Mouse (Mus musculus) forebrain, embryonic 16.5 days (tissue): Measurements from ENCODE around the gene Hfe. TPM values are rescaled to one million over a fixed set of nuclear protein-coding genes. Genes with fewer than 3 reads are reported as not detected.

Experiments used
- ATAC-seq: fragments of 200-750 bp; cut with Nextera tagmentation; 2 replicates; pipeline ENCODE4 v1.8.0; 2017; ENCODE audit warnings: mild to moderate bottlenecking, moderate library complexity
- H3K27ac ChIP-seq: fragments of 300-500 bp; sonication (generic); 2 replicates; pipeline ENCODE4 v1.5.1; 2014; ENCODE audit warnings: low read length, control low read depth
- H3K27me3 ChIP-seq: fragments of 300-500 bp; sonication (generic); replicated peaks from 2 replicates; pipeline ENCODE4 v1.6.1; 2014; ENCODE audit warnings: low read length; ENCODE audit not compliant: control insufficient read depth, insufficient read depth
- H3K36me3 ChIP-seq: fragments of 300-500 bp; sonication (generic); 2 replicates; pipeline ENCODE4 v1.6.1; 2014; ENCODE audit not compliant: control insufficient read depth, insufficient read depth
- H3K4me1 ChIP-seq: fragments of 300-500 bp; sonication (generic); replicated peaks from 2 replicates; pipeline ENCODE4 v1.6.1; 2014; ENCODE audit warnings: low read length; ENCODE audit not compliant: control insufficient read depth, insufficient read depth
- H3K4me2 ChIP-seq: fragments of 300-500 bp; sonication (generic); 2 replicates; pipeline ENCODE4 v1.6.1; 2014; ENCODE audit warnings: mild to moderate bottlenecking, low read length, control low read depth
- H3K4me3 ChIP-seq: fragments of 300-500 bp; sonication (generic); replicated peaks from 2 replicates; pipeline ENCODE4 v1.5.1; 2014; ENCODE audit warnings: mild to moderate bottlenecking, low read length, control low read depth
- H3K9ac ChIP-seq: fragments of 300-500 bp; sonication (generic); replicated peaks from 2 replicates; pipeline ENCODE4 v1.6.1; 2014; ENCODE audit warnings: low read depth, low read length, control low read depth
- H3K9me3 ChIP-seq: fragments of 300-500 bp; sonication (generic); 2 replicates; pipeline ENCODE4 v1.6.1; 2016; ENCODE audit warnings: low read length; ENCODE audit not compliant: control insufficient read depth
- WGBS: fragments of 180-500 bp; shearing (Covaris S2); extraction: QIAGEN DNeasy Blood & Tissue Kit; methylation state at CpG from one replicate; pipeline ENCODE4 v1.1.7; 2014; 5-methylcytosine and 5-hydroxymethylcytosine counted together
- polyA plus RNA-seq: library from polyadenylated mRNA; unstranded; fragments of >200 nt; fragmentation: Nextera tagmentation; extraction: Ambion mirVana; gene quantifications from 2 replicates; pipeline ENCODE4 v1.2.1, GENCODE M21; 2015

Hfe gene
- polyA plus RNA-seq, 1 experiment from 2014 or later: 2.1 TPM

DNA sequence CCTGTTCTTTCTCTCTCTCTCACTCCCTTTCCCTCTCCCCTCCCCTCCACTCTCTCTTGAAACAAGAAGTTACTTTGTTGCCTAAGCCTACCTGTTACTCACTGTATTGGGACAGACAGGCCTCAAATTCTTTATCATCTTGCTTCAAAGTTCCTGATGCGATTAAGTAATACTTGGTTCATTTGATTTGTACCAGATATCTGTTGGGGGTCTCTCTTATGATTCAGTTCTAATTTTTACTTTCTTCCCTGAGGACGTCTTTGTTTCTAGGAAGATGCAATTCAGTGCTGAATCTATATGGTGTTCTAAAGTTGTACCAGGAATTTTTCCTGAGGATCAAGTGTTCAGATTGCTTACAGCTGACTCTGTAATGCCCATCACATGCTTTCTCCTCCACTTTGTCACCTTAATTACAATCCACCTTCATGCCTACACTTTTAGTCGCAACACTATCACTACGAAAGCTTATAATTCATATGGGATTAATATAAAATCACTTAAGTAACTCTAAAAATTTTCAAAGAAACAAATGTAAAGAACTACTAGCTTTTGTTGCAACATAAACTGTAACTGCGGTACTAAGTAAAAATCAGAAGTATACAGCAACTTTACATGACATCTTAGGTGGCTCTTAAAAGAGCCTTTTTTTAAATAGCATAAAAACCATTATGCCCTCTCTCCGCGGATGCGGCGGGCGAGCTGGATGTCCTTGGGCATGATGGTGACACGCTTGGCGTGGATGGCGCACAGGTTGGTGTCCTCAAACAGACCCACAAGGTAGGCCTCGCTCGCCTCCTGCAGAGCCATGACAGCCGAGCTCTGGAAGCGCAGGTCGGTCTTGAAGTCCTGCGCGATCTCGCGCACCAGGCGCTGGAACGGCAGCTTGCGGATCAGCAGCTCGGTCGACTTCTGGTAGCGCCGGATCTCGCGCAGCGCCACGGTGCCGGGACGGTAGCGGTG, 34.0 kb upstream of the Hfe start:
- H3K9ac ChIP-seq: no peak overlapping the region

DNA sequence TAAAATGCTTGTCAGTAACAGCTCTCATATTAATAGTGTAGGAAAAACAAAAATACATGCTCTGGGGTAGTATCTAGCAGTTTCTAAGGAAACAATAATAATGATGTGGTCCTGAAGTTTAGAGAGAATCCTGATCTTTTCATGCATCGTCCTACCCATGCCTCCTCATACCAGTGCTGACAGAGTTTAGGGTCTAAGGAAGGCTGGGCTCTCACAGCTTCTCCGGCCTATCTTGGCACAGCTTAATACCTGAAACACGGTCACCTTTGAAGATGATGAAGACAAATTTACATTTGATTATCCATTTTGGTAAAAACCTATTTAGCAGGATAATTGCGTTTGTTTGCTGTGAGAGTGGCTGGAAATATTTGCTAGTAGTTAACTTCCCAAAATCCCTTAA, 33.3 kb upstream of the Hfe start:
- Histone ChIP-seq H3K4me2 (no peak overlapping the region; the same call in 1 of the 2 replicates), H3K27me3 (no peaks in the 10 kb centered on the region), H3K4me3 (no peak overlapping the region), H3K36me3 (no peaks in the 10 kb centered on the region), H3K9me3 (no peaks in the 10 kb centered on the region), H3K9ac (no peak overlapping the region), H3K4me1 (peaks cover 19% of the 10 kb centered on the region), H3K27ac (no peak overlapping the region)
- 26% methylated on average over 4 of the region's 4 CpGs for WGBS
- no peak for ATAC-seq

More for the DNA sequence above, 34.0 kb upstream of the Hfe start:
- Histone ChIP-seq H3K27ac (no peak overlapping the region), H3K4me2 (peak overlapping the region; percentile 84), H3K4me3 (peak overlapping the region; percentile 22), H3K36me3 (no peaks in the 10 kb centered on the region), H3K27me3 (no peaks in the 10 kb centered on the region), H3K4me1 (peaks cover 19% of the 10 kb centered on the region), H3K9me3 (no peaks in the 10 kb centered on the region)
- under 1% methylated on average over 18 of the region's 36 CpGs for WGBS
- ATAC-seq: no peak

DNA sequence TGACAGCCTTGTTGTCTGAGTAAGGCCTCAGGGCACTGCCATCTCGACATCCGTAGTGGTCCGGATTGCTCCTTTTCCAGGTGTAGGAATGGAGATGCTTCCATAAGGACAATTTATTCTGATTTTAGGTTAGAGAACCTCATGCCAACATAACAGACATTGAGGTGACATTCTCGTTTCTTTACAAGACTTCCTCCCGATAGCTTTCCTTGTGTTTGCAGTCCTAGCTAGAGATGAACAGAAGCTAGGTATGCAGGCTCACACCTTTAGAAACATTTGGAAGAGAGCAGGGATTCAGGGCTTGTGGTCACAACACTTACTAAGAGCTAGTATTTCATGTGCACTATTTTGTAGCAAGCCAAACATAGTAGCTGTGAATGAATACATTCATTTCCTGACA, 32.6 kb upstream of the Hfe start:
- Histone ChIP-seq H3K36me3 (no peaks in the 10 kb centered on the region), H3K9ac (no peak overlapping the region), H3K27ac (no peak overlapping the region), H3K9me3 (no peaks in the 10 kb centered on the region), H3K27me3 (no peaks in the 10 kb centered on the region), H3K4me2 (no peak overlapping the region), H3K4me1 (peaks cover 21% of the 10 kb centered on the region), H3K4me3 (no peak overlapping the region)
- 80% methylated on average over 5 of the region's 5 CpGs for WGBS
- no peak for ATAC-seq

DNA sequence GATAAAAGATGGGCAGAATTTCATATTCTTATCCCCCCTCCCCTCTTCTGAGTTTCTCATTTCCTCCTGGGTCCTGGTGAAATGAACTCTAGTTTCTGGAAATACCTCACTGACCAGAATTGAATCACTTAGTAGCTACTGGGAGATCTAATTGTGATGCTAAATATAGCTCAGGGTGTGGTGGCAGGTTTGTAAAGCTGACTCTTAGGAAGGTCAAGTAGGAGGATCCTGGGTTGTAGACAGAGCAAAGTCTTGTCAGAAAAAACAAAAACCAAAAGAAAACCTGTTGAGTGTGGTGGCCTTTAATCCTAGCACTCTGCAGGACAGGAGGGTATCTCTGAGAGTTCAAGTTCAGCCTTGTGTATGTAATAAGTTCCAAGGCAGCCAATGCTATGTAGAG, 31.4 kb upstream of the Hfe start:
- Histone ChIP-seq H3K4me1 (peaks cover 17% of the 10 kb centered on the region), H3K36me3 (no peaks in the 10 kb centered on the region), H3K27me3 (no peaks in the 10 kb centered on the region), H3K9me3 (no peaks in the 10 kb centered on the region), H3K4me3 (no peak overlapping the region), H3K27ac (no peak overlapping the region), H3K9ac (no peak overlapping the region), H3K4me2 (no peak overlapping the region)
- ATAC-seq: no peak

DNA sequence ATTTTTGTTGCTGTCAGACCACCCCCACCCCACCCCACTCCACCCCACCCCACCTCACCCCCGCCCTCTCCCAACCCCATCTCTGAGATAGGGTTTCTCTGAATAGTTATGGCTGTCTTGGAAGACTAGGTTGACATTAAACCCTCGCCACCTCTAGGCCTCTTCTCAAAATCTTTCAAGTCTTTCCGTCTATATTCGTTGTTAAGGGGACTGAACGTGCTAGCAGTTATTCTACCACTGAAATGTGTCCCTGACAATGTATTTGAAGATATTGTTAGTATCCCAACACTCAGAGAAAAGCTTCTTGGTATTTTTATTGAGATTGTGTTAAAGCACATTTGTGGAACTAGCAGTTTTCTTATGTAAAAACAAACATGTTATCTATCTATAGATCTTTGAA, 30.3 kb upstream of the Hfe start:
- Histone ChIP-seq H3K9ac (no peak overlapping the region), H3K4me3 (no peak overlapping the region), H3K27me3 (no peaks in the 10 kb centered on the region), H3K4me2 (no peak overlapping the region), H3K36me3 (no peaks in the 10 kb centered on the region), H3K4me1 (peaks cover 16% of the 10 kb centered on the region), H3K9me3 (no peaks in the 10 kb centered on the region), H3K27ac (no peak overlapping the region)
- 70% methylated on average over 5 of the region's 5 CpGs for WGBS
- no peak for ATAC-seq

DNA sequence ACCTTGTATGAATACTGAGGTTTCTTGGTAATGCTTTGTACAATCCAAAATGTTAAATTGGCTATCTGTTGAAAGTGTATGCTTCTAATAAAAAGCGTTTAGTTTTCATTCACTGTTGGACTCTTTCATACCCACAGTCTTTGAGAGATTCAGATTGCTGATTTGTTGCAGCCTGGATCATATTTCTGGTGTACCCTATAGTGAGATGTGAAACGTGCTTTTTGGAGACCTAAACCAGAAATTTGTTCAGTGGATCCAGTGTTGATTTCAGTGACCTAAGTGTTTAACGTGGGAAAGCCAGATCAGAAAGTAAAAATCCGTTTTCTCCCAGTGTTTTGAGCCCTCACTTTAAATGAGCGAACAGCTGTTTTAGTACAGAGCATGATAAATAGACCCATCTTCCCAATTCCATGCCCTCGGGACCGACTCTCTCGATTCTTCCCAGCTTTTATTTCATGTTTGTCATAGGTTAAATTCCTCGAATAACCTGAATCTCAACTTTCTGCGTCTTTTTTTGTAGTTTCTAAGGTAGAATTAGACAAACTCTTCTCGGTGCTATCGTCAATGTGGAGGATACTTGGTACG, 29.7 kb upstream of the Hfe start:
- no peaks in the 10 kb centered on the region for H3K9me3 ChIP-seq

DNA sequence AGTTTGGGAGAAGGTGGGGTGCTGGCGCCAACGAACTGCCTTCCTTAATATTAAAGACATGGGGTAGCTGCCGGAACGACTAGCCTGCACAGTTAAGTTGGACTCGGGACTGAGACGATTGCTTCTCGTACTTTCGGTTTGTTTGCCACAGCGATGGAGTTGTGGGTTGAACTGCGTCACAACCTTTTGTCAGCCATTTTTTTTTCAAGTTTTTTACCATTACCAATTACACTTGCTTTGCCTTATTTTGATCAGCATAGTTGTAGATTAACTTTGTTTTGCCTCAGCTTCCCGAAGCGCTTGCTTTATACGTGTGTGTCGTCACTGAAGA, 29.2 kb upstream of the Hfe start:
- Histone ChIP-seq H3K4me3 (peak overlapping the region; percentile 67), H3K27me3 (no peaks in the 10 kb centered on the region), H3K9me3 (no peaks in the 10 kb centered on the region), H3K9ac (peak overlapping the region; percentile 58), H3K4me1 (peaks cover 16% of the 10 kb centered on the region), H3K36me3 (no peaks in the 10 kb centered on the region), H3K27ac (peak overlapping the region; percentile 90), H3K4me2 (peak overlapping the region; percentile 97)
- ATAC-seq: no peak
- WGBS: under 1% methylated on average over 14 of the region's 14 CpGs

More for the DNA sequence above, 29.7 kb upstream of the Hfe start:
- no peak for ATAC-seq
- H3K9ac ChIP-seq: peak overlapping the region; percentile 58
- H3K4me1 ChIP-seq: peaks cover 16% of the 10 kb centered on the region
- peak overlapping the region; percentile 97 for H3K4me2 ChIP-seq
- peak overlapping the region; percentile 67 for H3K4me3 ChIP-seq
- H3K27me3 ChIP-seq: no peaks in the 10 kb centered on the region
- H3K36me3 ChIP-seq: no peaks in the 10 kb centered on the region
- 35% methylated on average over 13 of the region's 13 CpGs for WGBS
- peak overlapping the region; percentile 90 for H3K27ac ChIP-seq

DNA sequence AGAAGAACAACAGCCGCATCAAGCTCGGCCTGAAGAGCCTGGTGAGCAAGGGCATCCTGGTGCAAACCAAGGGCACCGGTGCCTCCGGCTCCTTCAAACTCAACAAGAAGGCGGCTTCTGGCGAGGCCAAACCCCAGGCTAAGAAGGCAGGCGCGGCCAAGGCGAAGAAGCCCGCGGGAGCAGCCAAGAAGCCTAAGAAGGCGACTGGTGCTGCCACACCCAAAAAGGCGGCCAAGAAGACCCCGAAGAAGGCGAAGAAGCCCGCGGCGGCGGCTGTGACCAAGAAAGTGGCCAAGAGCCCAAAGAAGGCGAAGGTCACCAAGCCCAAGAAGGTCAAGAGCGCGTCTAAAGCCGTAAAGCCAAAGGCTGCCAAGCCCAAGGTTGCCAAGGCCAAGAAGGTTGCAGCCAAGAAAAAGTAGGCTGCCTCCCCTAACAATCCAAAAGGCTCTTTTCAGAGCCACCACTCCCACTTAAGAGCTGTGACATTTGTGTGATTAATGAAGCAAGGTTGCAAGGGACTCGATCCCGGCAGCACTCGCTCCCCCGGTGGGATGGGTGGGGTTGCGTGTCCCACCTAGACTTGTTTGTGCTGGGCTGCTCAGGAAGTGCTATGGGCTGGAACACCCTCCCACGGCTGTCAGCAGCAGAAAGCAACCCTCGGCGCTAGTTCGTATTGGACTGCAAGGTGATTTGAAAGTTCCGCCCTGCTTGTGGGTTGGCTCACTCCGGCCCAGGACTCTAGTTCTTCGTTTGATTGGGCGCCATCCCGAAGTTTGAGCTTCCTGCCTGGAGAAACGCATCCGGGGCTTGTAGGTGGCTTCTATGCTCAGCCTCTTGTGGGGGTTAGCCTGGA, 28.6 kb upstream of the Hfe start:
- Histone ChIP-seq H3K4me2 (peak overlapping the region; percentile 97), H3K9ac (peak overlapping the region; percentile 58), H3K4me1 (peaks cover 16% of the 10 kb centered on the region), H3K36me3 (no peaks in the 10 kb centered on the region), H3K27me3 (no peaks in the 10 kb centered on the region), H3K9me3 (no peaks in the 10 kb centered on the region), H3K4me3 (peak overlapping the region; percentile 67), H3K27ac (peak overlapping the region; percentile 90)
- ATAC-seq: peak; percentile 89
- under 1% methylated on average over 39 of the region's 39 CpGs for WGBS

DNA sequence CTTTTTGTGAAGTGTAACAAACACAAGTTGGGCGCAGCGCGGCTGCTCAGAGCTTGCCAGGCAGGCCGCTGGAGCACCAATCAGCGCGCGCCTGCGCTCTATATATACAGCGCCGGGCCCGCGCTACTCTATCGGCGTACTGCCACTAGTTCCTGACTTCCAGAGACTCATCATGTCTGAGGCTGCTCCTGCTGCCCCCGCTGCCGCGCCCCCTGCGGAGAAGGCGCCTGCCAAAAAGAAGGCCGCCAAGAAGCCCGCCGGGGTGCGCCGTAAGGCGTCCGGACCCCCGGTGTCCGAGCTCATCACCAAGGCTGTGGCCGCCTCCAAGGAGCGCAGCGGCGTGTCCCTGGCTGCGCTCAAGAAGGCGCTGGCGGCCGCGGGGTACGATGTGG, 28.0 kb upstream of the Hfe start, which contains the start of gene Hist1h1c:
TSS of gene Hist1h1c (plus strand) at position 132 of the 392 bp plus-strand sequence.
- Histone ChIP-seq H3K4me1 (peaks cover 16% of the 10 kb centered on the region), H3K9ac (peak within 1 kb of the TSS; percentile 58), H3K9me3 (no peaks in the 10 kb centered on the region), H3K27me3 (no peaks in the 10 kb centered on the region), H3K4me3 (peak within 1 kb of the TSS; percentile 67), H3K27ac (peak within 1 kb of the TSS; percentile 90), H3K4me2 (peak within 1 kb of the TSS; percentile 97), H3K36me3 (no peaks in the 10 kb centered on the region)
- WGBS: under 1% methylated on average over 30 of the region's 38 CpGs
- ATAC-seq: peak; percentile 95
